Mouse (Mus musculus): Measurements from ENCODE around the gene Rnft2. TPM values are rescaled to one million over a fixed set of nuclear protein-coding genes. Genes with fewer than 3 reads are reported as not detected.

Gene Rnft2
- polyA plus RNA-seq, 1 experiment from 2014 or later = 7.4 TPM

DNA sequence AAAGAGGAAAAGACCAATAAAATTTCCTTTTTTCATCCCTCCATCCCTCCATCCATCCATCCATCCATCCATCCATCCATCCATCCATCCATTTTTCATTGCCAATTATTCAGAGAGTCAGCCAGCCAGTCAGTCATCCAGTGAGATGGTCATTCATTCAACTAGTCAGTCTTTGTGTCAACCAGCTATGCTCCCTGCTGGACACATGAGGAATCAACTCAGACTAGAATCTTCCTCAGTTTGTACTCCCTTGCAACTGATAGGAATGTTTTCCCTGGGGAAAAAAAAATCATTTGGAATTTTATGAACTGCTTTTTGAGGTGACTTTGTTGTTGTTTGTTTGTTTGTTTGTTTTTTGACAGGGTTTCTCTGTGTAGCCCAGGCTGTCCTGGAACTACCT lies 79.5 kb downstream of the Rnft2 start:
- no peak for DNase-seq (ENCODE audit: low spot score)
- Histone ChIP-seq H3K27me3 (ENCODE audit: insufficient read depth, poor library complexity, severe bottlenecking) (peaks cover 92% of the 10 kb centered on the region), H3K36me3 (no peaks in the 10 kb centered on the region)

DNA sequence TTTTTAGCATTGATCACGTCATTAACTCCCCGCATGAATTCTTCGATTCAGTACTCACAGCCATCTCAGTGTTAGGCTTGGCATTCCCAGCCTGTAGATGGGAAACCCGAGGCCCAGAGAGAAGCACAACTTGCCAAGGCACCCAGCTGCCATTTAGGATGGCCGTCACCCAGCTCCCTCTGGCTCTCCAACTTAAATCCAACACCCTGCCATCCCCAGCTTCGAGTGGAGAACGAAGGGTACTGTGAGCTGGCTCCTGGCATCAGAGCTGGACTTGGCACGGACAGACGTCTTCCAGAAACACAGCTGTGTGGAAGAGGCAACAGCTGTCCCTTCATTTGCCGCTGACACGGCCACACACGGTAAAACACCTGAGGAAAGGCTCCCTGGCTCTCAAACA lies 80.3 kb downstream of the Rnft2 start, which contains the start of gene Hrk:
Gene Hrk (plus strand): TSS at position 68 of the 400 bp plus-strand sequence.
- 70% methylated on average over 12 of the region's 12 CpGs for WGBS
- Histone ChIP-seq H3K27ac (no peak within 1 kb of the TSS), H3K27me3 (ENCODE audit: insufficient read depth, poor library complexity, severe bottlenecking) (peaks cover 87% of the 10 kb centered on the region), H3K4me1 (replicated peaks) (peaks cover 10% of the 10 kb centered on the region), H3K36me3 (no peaks in the 10 kb centered on the region), H3K9me3 (no peaks in the 10 kb centered on the region), H3K4me3 (no peak within 1 kb of the TSS)
- DNase-seq (ENCODE audit: low spot score) = no peak

More for the DNA sequence above, 79.5 kb downstream of the Rnft2 start:
- H3K9me3 ChIP-seq = no peaks in the 10 kb centered on the region
- peaks cover 17% of the 10 kb centered on the region for H3K4me1 ChIP-seq (replicated peaks)
- H3K4me3 ChIP-seq = no peak overlapping the region
- no peak overlapping the region for H3K27ac ChIP-seq

DNA sequence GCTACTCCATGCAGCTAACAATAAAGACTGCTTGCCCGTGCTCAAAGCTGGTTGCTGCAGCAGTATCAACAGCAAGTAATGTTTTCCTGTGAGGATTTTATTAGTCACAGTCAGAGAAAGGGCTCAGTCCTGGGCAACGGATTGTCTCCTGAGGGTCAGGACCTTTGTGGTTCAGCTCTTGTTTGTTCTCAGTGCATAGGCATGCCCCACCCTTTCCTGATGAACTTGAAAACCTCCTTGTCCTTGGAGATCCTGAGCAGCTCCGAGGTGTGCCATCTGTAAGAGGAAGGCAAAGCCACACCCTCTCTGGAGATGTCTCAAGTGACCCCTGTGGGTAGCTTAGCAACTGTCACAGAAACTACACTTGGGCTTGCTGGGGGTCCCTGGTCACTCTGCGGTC lies 84.2 kb downstream of the Rnft2 start:
- DNase-seq (ENCODE audit: low spot score) = no peak
- peaks cover 49% of the 10 kb centered on the region for H3K27me3 ChIP-seq (ENCODE audit: insufficient read depth, poor library complexity, severe bottlenecking)
- H3K4me1 ChIP-seq (replicated peaks) = peaks cover 4% of the 10 kb centered on the region; the same call in 1 of the 2 replicates
- no peaks in the 10 kb centered on the region for H3K36me3 ChIP-seq
- WGBS = 50% methylated on average over 4 of the region's 4 CpGs
- no peak overlapping the region for H3K27ac ChIP-seq
- no peak overlapping the region for H3K4me3 ChIP-seq
- H3K9me3 ChIP-seq = no peaks in the 10 kb centered on the region

DNA sequence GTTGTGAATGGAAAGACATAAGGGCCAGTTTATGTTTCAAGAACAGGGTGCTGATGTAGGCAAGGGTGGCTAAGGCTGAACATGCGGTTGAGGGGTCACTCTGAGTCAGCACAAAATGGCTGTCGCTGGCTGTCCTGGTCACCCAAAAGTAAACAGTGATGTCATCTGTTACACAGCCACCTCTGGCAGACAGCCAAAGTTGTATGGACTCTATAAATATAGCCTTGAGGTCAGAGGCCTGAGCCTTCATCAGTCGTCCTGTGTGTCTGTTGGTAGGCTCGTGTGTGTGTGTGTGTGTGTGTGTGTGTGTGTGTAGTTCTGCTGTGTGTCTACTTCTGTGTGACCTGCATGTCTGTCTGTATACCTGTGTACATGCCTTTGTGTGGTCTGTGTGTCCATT lies 87.9 kb downstream of the Rnft2 start:
- no peak overlapping the region for H3K4me3 ChIP-seq
- no peak for DNase-seq (ENCODE audit: low spot score)
- H3K27ac ChIP-seq = no peak overlapping the region
- peaks cover 24% of the 10 kb centered on the region for H3K4me1 ChIP-seq (replicated peaks)
- H3K9me3 ChIP-seq = no peaks in the 10 kb centered on the region
- H3K36me3 ChIP-seq = peaks cover 16% of the 10 kb centered on the region
- H3K27me3 ChIP-seq (ENCODE audit: insufficient read depth, poor library complexity, severe bottlenecking) = peaks cover 19% of the 10 kb centered on the region
- 67% methylated on average over 4 of the region's 4 CpGs for WGBS

DNA sequence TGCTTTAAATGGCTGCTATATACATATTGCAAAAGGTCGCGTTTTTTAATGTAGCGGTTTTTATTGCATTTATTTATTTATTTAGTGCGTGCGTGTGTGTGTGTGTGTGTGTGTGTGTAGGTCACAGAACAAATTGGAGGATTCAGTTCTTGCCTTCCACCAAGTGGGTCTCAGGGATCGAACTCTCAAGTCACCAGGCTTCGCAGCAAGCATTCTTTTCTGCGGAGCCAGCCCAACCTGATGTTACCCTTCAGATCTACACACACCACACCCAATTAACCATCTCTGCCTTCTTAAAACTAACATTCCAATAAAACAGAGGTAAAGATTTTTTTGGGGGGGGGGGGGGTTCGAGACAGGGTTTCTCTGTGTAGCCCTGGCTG lies 89.4 kb downstream of the Rnft2 start:
- peak overlapping the region; percentile 76 for H3K4me3 ChIP-seq
- 22% methylated on average over 9 of the region's 9 CpGs for WGBS
- H3K9me3 ChIP-seq = no peaks in the 10 kb centered on the region
- H3K4me1 ChIP-seq (replicated peaks) = peaks cover 20% of the 10 kb centered on the region
- DNase-seq (ENCODE audit: low spot score) = no peak
- peak overlapping the region; percentile 92 for H3K27ac ChIP-seq
- 0 out of 2 replicates have a peak, but pooled peaks cover 4% of the 10 kb centered on the region for H3K27me3 ChIP-seq (ENCODE audit: insufficient read depth, poor library complexity, severe bottlenecking)
- H3K36me3 ChIP-seq = peaks cover 30% of the 10 kb centered on the region

DNA sequence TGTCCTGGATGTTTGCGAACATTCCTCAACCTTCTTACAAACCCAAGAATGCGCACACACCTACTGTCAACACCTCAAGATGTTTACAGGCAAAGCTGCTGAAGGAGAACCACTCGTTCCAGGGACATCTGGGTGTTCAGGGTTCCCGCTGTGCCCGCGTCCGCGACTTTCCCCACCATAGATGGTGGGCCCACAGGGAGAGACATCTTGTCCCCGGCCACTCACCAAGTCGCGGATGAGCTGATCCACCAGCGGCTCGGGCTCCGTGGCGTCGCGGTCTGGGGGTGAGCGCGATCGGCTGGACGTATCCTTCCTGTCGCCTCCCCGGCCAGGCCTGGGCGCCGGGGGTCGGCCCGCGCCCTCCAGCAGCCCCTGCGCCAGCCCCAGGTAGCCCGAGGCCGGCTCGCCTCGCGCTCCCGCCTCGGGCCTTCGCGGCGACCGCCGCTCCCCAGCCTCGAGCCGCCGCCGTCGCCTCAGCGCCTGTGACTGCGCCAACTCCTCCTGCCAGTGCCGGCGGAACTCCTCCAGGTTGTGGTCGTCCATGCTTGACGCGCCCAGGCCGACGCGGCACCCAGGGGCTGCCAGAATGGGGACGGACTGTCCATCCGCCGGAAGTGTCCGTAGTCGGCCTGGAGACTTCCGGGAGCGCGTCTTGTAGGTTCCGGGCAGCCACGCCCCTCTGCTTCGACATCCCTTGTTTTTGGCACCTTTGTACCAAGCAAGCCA lies 89.9 kb downstream of the Rnft2 start, which contains the start of gene Fbxw8:
Gene Fbxw8 (minus strand): TSS at position 626 of the 726 bp plus-strand sequence.
- peaks cover 20% of the 10 kb centered on the region for H3K4me1 ChIP-seq (replicated peaks)
- H3K4me3 ChIP-seq = peak within 1 kb of the TSS; percentile 76
- H3K36me3 ChIP-seq = peaks cover 36% of the 10 kb centered on the region
- DNase-seq (ENCODE audit: low spot score) = peak; percentile 90
- no peaks in the 10 kb centered on the region for H3K27me3 ChIP-seq (ENCODE audit: insufficient read depth, poor library complexity, severe bottlenecking)
- peak within 1 kb of the TSS; percentile 92 for H3K27ac ChIP-seq
- WGBS = 1% methylated on average over 65 of the region's 67 CpGs
- H3K9me3 ChIP-seq = no peaks in the 10 kb centered on the region

DNA sequence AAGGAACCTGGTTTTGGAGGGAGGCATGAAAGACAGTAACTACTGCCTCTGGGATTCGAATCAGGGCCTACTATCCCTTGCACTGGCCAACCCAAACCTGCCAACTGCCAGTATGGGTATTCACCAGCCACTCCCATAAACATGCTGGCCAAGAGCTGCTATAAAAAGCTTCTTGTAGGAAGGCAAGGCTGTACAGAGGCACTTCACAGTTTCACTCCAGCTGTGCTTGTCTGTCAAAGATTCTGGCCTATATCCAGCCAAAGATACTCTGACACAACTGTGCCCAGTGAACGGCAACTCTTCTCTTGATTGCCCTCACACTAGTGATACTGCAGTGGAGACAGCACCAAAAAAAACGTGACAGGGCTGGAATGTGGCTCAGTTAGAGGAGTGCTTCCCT lies 95.2 kb downstream of the Rnft2 start:
- Histone ChIP-seq H3K27ac (no peak overlapping the region), H3K9me3 (no peaks in the 10 kb centered on the region), H3K4me1 (replicated peaks) (peaks cover 22% of the 10 kb centered on the region), H3K4me3 (no peak overlapping the region), H3K36me3 (peaks cover 57% of the 10 kb centered on the region), H3K27me3 (ENCODE audit: insufficient read depth, poor library complexity, severe bottlenecking) (no peaks in the 10 kb centered on the region)
- no peak for DNase-seq (ENCODE audit: low spot score)
- WGBS = 82% methylated on average over 3 of the region's 3 CpGs

DNA sequence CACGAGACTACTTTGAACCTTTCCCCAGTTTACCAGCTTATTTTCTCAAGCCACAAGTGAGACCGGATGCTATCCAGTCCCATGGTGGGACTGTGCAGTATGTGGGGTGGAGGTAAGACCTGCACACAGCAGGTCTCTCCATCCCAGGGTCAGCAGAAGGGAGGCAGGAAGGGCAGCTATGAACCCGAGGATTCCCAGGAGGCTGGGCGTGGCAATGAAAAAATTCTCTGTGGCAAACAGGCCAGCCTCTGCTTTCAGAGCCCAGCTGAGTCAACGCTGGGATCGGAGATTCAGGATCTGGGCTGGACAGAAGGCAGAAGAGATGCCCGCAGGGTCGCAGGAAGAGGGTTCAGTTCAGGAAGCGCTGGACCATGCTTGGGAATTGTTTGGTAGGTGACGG lies 97.7 kb downstream of the Rnft2 start:
- H3K27ac ChIP-seq = no peak overlapping the region
- H3K9me3 ChIP-seq = no peaks in the 10 kb centered on the region
- H3K36me3 ChIP-seq = peaks cover 55% of the 10 kb centered on the region
- H3K4me3 ChIP-seq = no peak overlapping the region
- WGBS = 84% methylated on average over 10 of the region's 10 CpGs
- no peak for DNase-seq (ENCODE audit: low spot score)
- peaks cover 3% of the 10 kb centered on the region for H3K4me1 ChIP-seq (replicated peaks)
- H3K27me3 ChIP-seq (ENCODE audit: insufficient read depth, poor library complexity, severe bottlenecking) = no peaks in the 10 kb centered on the region

DNA sequence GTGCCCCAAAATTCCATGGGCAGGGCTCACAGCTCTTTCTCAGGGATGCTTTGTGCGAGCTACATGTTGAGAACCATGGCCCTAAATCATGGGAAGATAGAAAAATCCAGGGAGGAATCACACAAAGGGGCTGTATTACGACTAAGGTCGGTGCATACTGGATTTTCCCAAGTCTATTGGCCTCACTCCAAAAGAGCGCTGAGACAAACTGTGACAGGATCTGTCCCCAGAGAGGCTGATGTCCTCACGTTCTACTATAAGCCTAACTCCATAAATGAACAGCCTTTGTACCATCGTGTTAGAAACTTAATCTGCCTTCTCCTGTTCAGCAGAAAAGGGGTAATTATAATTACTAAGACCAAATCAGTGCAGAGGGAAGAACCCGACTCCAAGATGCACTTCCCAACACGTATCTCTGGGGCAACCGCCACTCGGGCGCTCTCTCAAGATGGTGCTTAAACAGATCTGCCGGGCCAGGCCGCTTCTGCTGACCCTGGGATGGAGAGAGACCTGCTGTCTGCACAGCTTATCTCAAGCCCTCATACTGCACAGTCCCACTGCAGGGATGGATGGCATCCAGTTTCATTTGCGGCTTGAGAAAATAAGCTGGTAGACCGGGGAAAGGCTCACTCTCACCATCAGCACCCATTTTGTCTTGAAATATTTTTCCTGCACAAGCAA lies 98.8 kb downstream of the Rnft2 start:
- no peak for DNase-seq (ENCODE audit: low spot score)
- Histone ChIP-seq H3K27ac (no peak overlapping the region), H3K4me3 (no peak overlapping the region), H3K36me3 (peaks cover 55% of the 10 kb centered on the region), H3K27me3 (ENCODE audit: insufficient read depth, poor library complexity, severe bottlenecking) (no peaks in the 10 kb centered on the region), H3K9me3 (no peaks in the 10 kb centered on the region), H3K4me1 (replicated peaks) (peaks cover 3% of the 10 kb centered on the region)
- 88% methylated on average over 15 of the region's 15 CpGs for WGBS

DNA sequence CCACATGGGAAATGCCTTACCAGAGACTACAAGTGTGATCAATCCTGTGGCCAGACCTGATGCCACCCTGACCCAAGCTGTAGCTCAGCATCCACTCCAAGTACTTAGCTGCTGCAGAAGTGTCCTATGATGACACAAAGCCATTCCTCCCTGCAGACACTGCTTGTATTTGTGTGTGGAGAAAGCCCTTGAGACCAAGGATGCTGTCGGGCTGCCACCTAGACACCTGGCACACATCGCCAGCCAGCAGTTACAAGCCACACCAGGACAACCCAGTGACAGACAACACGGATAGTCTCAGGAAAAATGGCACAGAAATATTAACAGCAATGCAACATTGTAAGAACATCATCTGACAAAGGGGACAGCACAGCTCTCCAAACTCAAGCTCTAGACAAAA lies 99.5 kb downstream of the Rnft2 start:
- no peaks in the 10 kb centered on the region for H3K27me3 ChIP-seq (ENCODE audit: insufficient read depth, poor library complexity, severe bottlenecking)
- no peak overlapping the region for H3K4me3 ChIP-seq
- peaks cover 3% of the 10 kb centered on the region for H3K4me1 ChIP-seq (replicated peaks)
- no peak overlapping the region for H3K27ac ChIP-seq
- H3K36me3 ChIP-seq = peaks cover 55% of the 10 kb centered on the region
- WGBS = 93% methylated on average over 3 of the region's 3 CpGs
- DNase-seq (ENCODE audit: low spot score) = no peak
- no peaks in the 10 kb centered on the region for H3K9me3 ChIP-seq

DNA sequence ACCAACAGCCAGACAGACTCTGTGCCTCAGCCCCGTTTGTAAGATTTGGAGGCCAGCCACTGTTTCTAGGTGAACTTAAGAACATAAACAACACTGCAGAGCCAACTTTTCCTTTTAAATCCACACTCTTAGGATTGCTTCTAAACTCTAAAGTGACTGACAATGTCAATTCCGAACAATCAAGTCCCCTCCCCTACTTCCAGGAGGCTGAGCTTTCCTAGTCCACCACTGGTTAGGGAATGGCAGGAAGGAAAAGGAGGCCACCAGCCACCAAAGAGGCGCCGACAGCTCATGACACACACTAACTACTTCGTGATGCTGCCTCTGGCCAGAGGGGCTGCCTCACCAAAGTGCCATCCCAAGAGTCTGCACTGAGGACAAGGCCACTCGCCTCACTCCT lies 100.1 kb downstream of the Rnft2 start:
- DNase-seq (ENCODE audit: low spot score) = no peak
- Histone ChIP-seq H3K27ac (no peak overlapping the region), H3K9me3 (no peaks in the 10 kb centered on the region), H3K4me3 (no peak overlapping the region), H3K27me3 (ENCODE audit: insufficient read depth, poor library complexity, severe bottlenecking) (no peaks in the 10 kb centered on the region), H3K4me1 (replicated peaks) (peaks cover 3% of the 10 kb centered on the region), H3K36me3 (peaks cover 54% of the 10 kb centered on the region)
- 87% methylated on average over 6 of the region's 6 CpGs for WGBS

DNA sequence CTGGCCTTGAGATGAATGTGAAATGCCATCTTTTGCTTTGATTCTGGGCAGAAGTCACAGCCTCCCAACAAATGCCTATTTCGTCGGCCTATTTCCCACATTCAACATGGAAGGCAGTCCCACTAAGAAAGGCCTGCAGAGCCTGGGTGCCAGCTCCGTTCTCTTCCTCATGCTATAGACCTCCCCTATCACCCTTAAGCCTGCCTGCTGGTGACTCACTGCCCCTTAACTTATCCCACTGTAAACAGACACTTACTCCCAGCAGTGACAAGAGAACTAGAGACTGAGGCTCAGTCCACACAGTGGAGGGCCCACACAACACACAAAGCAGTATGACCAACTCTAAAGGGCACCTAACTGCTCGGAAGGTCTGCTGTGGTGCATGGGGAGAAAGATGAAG lies 100.6 kb downstream of the Rnft2 start:
- WGBS = 93% methylated on average over 4 of the region's 4 CpGs

DNA sequence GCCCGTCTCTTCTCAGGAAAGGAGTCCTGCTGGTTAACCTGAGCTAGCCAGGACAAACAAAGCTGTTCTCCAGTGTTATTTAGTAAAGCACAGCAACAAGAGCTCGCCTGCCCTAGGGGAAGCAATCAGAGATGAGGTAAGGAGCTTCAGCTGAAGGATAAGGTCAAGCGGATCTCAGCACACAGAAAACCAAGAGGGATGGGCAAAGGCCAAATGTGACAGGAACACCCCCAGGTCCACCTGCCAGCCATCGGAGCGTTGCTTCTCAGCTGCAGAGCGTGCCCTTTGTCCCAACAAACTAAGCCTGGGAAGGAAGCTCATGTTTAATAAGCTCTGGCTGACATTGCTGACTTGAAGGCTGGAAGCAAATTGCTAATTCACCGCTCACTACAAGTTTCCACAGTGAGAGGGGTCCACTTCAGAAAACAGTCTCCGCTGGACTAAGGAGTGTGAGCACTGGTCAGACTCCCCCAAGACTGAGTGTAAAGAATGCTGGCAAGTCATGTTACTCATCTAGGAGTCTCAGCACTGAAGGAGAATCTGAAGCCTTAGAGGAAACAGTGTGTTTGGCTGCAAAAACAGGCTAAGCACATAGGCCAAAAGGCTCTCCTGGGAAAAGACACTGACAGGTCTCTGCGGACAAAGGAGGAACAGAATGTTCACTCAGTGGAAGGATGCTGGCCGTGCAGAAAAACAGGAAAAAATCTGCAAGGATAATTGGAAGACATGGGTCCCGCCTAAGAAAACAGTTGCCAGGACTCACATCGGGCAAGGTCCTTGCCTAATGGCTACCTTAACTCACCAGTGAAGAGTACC lies 101.5 kb downstream of the Rnft2 start:
- no peak for DNase-seq (ENCODE audit: low spot score)
- Histone ChIP-seq H3K4me3 (no peak overlapping the region), H3K4me1 (replicated peaks) (peaks cover 3% of the 10 kb centered on the region), H3K27ac (no peak overlapping the region), H3K36me3 (peaks cover 62% of the 10 kb centered on the region), H3K9me3 (no peaks in the 10 kb centered on the region), H3K27me3 (ENCODE audit: insufficient read depth, poor library complexity, severe bottlenecking) (no peaks in the 10 kb centered on the region)
- 85% methylated on average over 12 of the region's 12 CpGs for WGBS

More for the DNA sequence above, 100.6 kb downstream of the Rnft2 start:
- H3K4me1 ChIP-seq (replicated peaks) = peaks cover 3% of the 10 kb centered on the region
- H3K27ac ChIP-seq = no peak overlapping the region
- no peak for DNase-seq (ENCODE audit: low spot score)
- peaks cover 54% of the 10 kb centered on the region for H3K36me3 ChIP-seq
- H3K9me3 ChIP-seq = no peaks in the 10 kb centered on the region
- H3K4me3 ChIP-seq = no peak overlapping the region
- no peaks in the 10 kb centered on the region for H3K27me3 ChIP-seq (ENCODE audit: insufficient read depth, poor library complexity, severe bottlenecking)

Data from hindbrain, embryonic 10.5 days (tissue).